Mouse (Mus musculus) regulatory T cell (primary cell): Measurements from ENCODE around the gene Btbd35f4.
"Not testable (repeated sequence)": the region's sequence is repeated elsewhere in the genome, so short reads cannot be mapped to it uniquely, and the experiment has no call there.

Experiments used
- in situ Hi-C: fragments of 300-600 bp; cut with MboI, MseI; formaldehyde crosslinking; loops from one replicate; pipeline ENCODE4 v1.15.1; 2025; ENCODE audit warnings: high pct_unique_total_duplicates

Gene Btbd35f4

GRCm38 (mm10) chrX:4800196-4800595, at the start of gene Btbd35f4:
Gene Btbd35f4, plus strand, starts transcription at chrX:4800496.
- in situ Hi-C loops: not testable (repeated sequence)

- in situ Hi-C loops: not testable (repeated sequence)
Measured at GRCm38 (mm10) chrX:4840016-4840415, 39.7 kb downstream of the Btbd35f4 start.
